ENCODE assay signal across 8 mouse cellular contexts in genomic region chr3:144380921-144381320, GRCm38 (mm10).
A peak's percentile ranks its signal among the peaks of the same experiment; 100 is the strongest.
DNase-seq lines count a peak whose midpoint lies in the region; ATAC-seq and TF ChIP-seq lines count a peak whose summit lies in the region.

No protein-coding gene starts in this region.

- TF ChIP-seq POLR2A in bone marrow, adult 2 months (IDR thresholded peaks at IDR 0.05; ENCODE audit: borderline replicate concordance, control insufficient read depth, low read depth, low read length): 0 out of 2 replicates have a peak, but pooled peaks have one; percentile 42
- peak; percentile 36; the same call in 1 of the 2 replicates for TF ChIP-seq POLR2A in lung, adult 2 months (IDR thresholded peaks at IDR 0.05; ENCODE audit: borderline replicate concordance, extremely low read depth, low read depth, low read length)

- peak overlapping the region; percentile 43 for H3K9ac ChIP-seq in heart, embryonic 15.5 days
- H3K9ac ChIP-seq in neural tube, embryonic 14.5 days (replicated peaks; ENCODE audit: low read depth, low read length): no peak overlapping the region

- no peaks in the 10 kb centered on the region for H3K9me3 ChIP-seq in heart, embryonic 15.5 days (replicated peaks)
- H3K9me3 ChIP-seq in neural tube, embryonic 14.5 days (ENCODE audit: control insufficient read depth, low read length): no peaks in the 10 kb centered on the region

- H3K27me3 ChIP-seq in heart, embryonic 15.5 days: no peaks in the 10 kb centered on the region
- H3K27me3 ChIP-seq in neural tube, embryonic 14.5 days (ENCODE audit: control insufficient read depth, insufficient read depth, low read length): no peaks in the 10 kb centered on the region

- DNase-seq in CD4-positive helper T cell, adult 2 months (ENCODE audit: low read depth, low spot score): peak; percentile 78
- peak; percentile 21 for DNase-seq in fat pad, adult 2 months (ENCODE audit: extremely low read depth, low read depth, low spot score)
- peak; percentile 91 for DNase-seq in kidney, postnatal 10 days
- peak; percentile 62 for DNase-seq in lung, adult 2 months
- peak; percentile 41 to 46 for DNase-seq in thymus, adult 18-20 months

- WGBS in bone marrow, adult 2 months: under 1% methylated on average over 18 of the region's 18 CpGs
- WGBS in heart, embryonic 15.5 days: 2% methylated on average over 18 of the region's 18 CpGs
- 3% methylated on average over 18 of the region's 18 CpGs for WGBS in lung, adult 2 months
- 2% methylated on average over 18 of the region's 18 CpGs for WGBS in neural tube, embryonic 14.5 days

- peak; percentile 88 for ATAC-seq in heart, embryonic 15.5 days (replicated peaks; ENCODE audit: insufficient number of reproducible peaks, insufficient read depth, low FRiP score, low read depth)
- ATAC-seq in neural tube, embryonic 14.5 days (ENCODE audit: low read depth): peak; percentile 77; the same call in 1 of the 2 replicates

- peak overlapping the region; percentile 50 for H3K4me3 ChIP-seq in bone marrow, adult 2 months (replicated peaks; ENCODE audit: control insufficient read depth, low read depth, low read length)
- H3K4me3 ChIP-seq in heart, embryonic 15.5 days: peak overlapping the region; percentile 47
- H3K4me3 ChIP-seq in lung, adult 2 months (replicated peaks; ENCODE audit: extremely low read depth, low read depth, low read length): peak overlapping the region; percentile 36
- no peak overlapping the region for H3K4me3 ChIP-seq in neural tube, embryonic 14.5 days (ENCODE audit: low read depth, low read length)

- no peaks in the 10 kb centered on the region for H3K36me3 ChIP-seq in heart, embryonic 15.5 days
- no peaks in the 10 kb centered on the region for H3K36me3 ChIP-seq in neural tube, embryonic 14.5 days (ENCODE audit: control insufficient read depth, insufficient read depth, low read length)

- H3K27ac ChIP-seq in bone marrow, adult 2 months (ENCODE audit: control insufficient read depth, insufficient read depth, low read depth, low read length, poor library complexity): peak overlapping the region; percentile 65
- H3K27ac ChIP-seq in heart, embryonic 15.5 days: no peak overlapping the region
- H3K27ac ChIP-seq in neural tube, embryonic 14.5 days (ENCODE audit: low read depth, low read length): no peak overlapping the region

- peaks cover 2% of the 10 kb centered on the region for H3K4me1 ChIP-seq in bone marrow, adult 2 months (ENCODE audit: control insufficient read depth, insufficient read depth, low read length)
- H3K4me1 ChIP-seq in heart, embryonic 15.5 days (replicated peaks): peaks cover 7% of the 10 kb centered on the region; the same call in 1 of the 2 replicates
- H3K4me1 ChIP-seq in lung, adult 2 months (ENCODE audit: control insufficient read depth, insufficient read depth, low read length): no peaks in the 10 kb centered on the region
- H3K4me1 ChIP-seq in neural tube, embryonic 14.5 days (ENCODE audit: control insufficient read depth, insufficient read depth, low read length): peaks cover 13% of the 10 kb centered on the region

- peak; percentile 62 for TF ChIP-seq CTCF in bone marrow, adult 2 months (IDR thresholded peaks at IDR 0.05; ENCODE audit: control insufficient read depth, insufficient read depth, low read length)
- peak; percentile 32; the same call in 1 of the 2 replicates for TF ChIP-seq CTCF in lung, adult 2 months (IDR thresholded peaks at IDR 0.05; ENCODE audit: insufficient read depth, low read length)

- peak overlapping the region; percentile 71 for H3K4me2 ChIP-seq in heart, embryonic 15.5 days
- peak overlapping the region; percentile 39 for H3K4me2 ChIP-seq in neural tube, embryonic 14.5 days (ENCODE audit: low read depth, low read length)

Comparison
In these comparisons a context has a peak if more than half of its experiments do, and no peak if none do; other contexts are left out.
1. DNase-seq: peak in every context shown above with its lines; median percentile 91 in kidney, postnatal 10 days; 78 in CD4-positive helper T cell, adult 2 months; 62 in lung, adult 2 months; 44 in thymus, adult 18-20 months; 21 in fat pad, adult 2 months.